Mouse (Mus musculus) CH12.LX (cell line): Measurements from ENCODE around the gene Fer1l5. TPM values are rescaled to one million over a fixed set of nuclear protein-coding genes. Genes with fewer than 3 reads are reported as not detected.

Experiments used
- DNase-seq: peaks from one replicate; pipeline ENCODE4 v3.0.0-alpha.2; 2013; ENCODE audit errors: extremely low read depth
- H3K27ac ChIP-seq: 2 replicates; pipeline ENCODE4 v1.5.1; 2012; ENCODE audit warnings: low read depth, mild to moderate bottlenecking, control low read depth, moderate library complexity; ENCODE audit not compliant: insufficient read depth
- H3K27me3 ChIP-seq: replicated peaks from 2 replicates; pipeline ENCODE3; 2012; ENCODE audit warnings: inconsistent platforms
- H3K36me3 ChIP-seq, 2 experiments: replicated peaks in 1 of 2; 2 replicates each; pipeline versions ENCODE3 to v1.6.1; 2012; ENCODE audit warnings: inconsistent platforms in 1 of 2, low read length in 1 of 2, mild to moderate bottlenecking in 1 of 2, mixed read lengths in 1 of 2, moderate library complexity in 1 of 2; ENCODE audit not compliant: control insufficient read depth in 1 of 2, insufficient read depth in 1 of 2
- H3K4me1 ChIP-seq, 2 experiments: 2 replicates each; pipeline ENCODE4 v1.6.1; 2012; ENCODE audit warnings: inconsistent platforms in 1 of 2, moderate library complexity in 1 of 2; ENCODE audit not compliant: insufficient read depth in 2 of 2, control insufficient read depth in 1 of 2
- H3K4me2 ChIP-seq: 2 replicates; pipeline ENCODE4 v1.6.1; 2012; ENCODE audit warnings: low read depth, mild to moderate bottlenecking, control low read depth; ENCODE audit not compliant: poor library complexity, insufficient read depth, severe bottlenecking
- H3K4me3 ChIP-seq, 3 experiments: fragments of 150-350 bp in 1 of 3; sonication (generic) in 1 of 3; replicated peaks in 1 of 3; 2 replicates each; pipeline versions ENCODE3 to v1.5.1; 2011 to 2012; ENCODE audit warnings: low read depth in 2 of 3, low read length in 2 of 3, mild to moderate bottlenecking in 2 of 3, moderate library complexity in 2 of 3, control low read depth in 1 of 3, improper control_type of control experiment in 1 of 3, inconsistent platforms in 1 of 3, mixed read lengths in 1 of 3; ENCODE audit not compliant: poor library complexity in 1 of 3
- H3K79me2 ChIP-seq: replicated peaks from 2 replicates; pipeline ENCODE4 v1.6.1; 2012; ENCODE audit warnings: mild to moderate bottlenecking, moderate library complexity; ENCODE audit not compliant: control insufficient read depth, poor library complexity, insufficient read depth, severe bottlenecking; ENCODE audit errors: extremely low read depth
- H3K9ac ChIP-seq: 2 replicates; pipeline ENCODE4 v1.6.1; 2012; ENCODE audit warnings: low read depth, mild to moderate bottlenecking, control low read depth, moderate library complexity; ENCODE audit not compliant: insufficient read depth
- H3K9me3 ChIP-seq: replicated peaks from 2 replicates; pipeline ENCODE3; 2012; ENCODE audit warnings: low read length, inconsistent platforms, mixed read lengths
- BHLHE40 ChIP-seq: IDR thresholded peaks from 2 replicates; pipeline ENCODE4 v1.6.1; 2011; ENCODE audit warnings: mild to moderate bottlenecking, low read depth, low read length, improper control_type of control experiment
- CHD1 ChIP-seq: IDR thresholded peaks from 2 replicates; pipeline ENCODE4 v1.6.1; 2012; ENCODE audit warnings: low read depth, low read length, improper control_type of control experiment, inconsistent platforms
- CTCF ChIP-seq, 2 experiments: IDR thresholded peaks in 1 of 2; conservative IDR thresholded peaks in 1 of 2; 2 replicates each; pipeline ENCODE4 v1.5.1; 2011 to 2012; ENCODE audit warnings: low read depth in 2 of 2, low read length in 2 of 2, improper control_type of control experiment in 1 of 2, inconsistent platforms in 1 of 2, mild to moderate bottlenecking in 1 of 2, moderate library complexity in 1 of 2
- GABPA ChIP-seq: IDR thresholded peaks from 2 replicates; pipeline ENCODE4 v1.6.1; 2012; ENCODE audit warnings: low read depth, low read length, improper control_type of control experiment, inconsistent platforms; ENCODE audit not compliant: insufficient replicate concordance
- IRF4 ChIP-seq: IDR thresholded peaks from 2 replicates; pipeline ENCODE4 v1.6.1; 2014; ENCODE audit warnings: low read depth, mild to moderate bottlenecking, inconsistent platforms, low read length, improper control_type of control experiment
- JUND ChIP-seq: conservative IDR thresholded peaks from 2 replicates; pipeline ENCODE4 v1.6.1; 2011; ENCODE audit warnings: low read depth, low read length, improper control_type of control experiment
- NELFE ChIP-seq: IDR thresholded peaks from 2 replicates; pipeline ENCODE4 v1.6.1; 2011; ENCODE audit warnings: low read depth, low read length, improper control_type of control experiment
- PAX5 ChIP-seq: IDR thresholded peaks from 2 replicates; pipeline ENCODE4 v1.6.1; 2012; ENCODE audit warnings: low read length, inconsistent platforms, mixed read lengths
- POLR2A ChIP-seq: IDR thresholded peaks from 2 replicates; pipeline ENCODE4 v1.6.1; 2011; ENCODE audit warnings: low read depth, mild to moderate bottlenecking, improper control_type of control experiment, low read length
- RAD21 ChIP-seq: IDR thresholded peaks from 2 replicates; pipeline ENCODE4 v1.6.1; 2011; ENCODE audit warnings: low read depth, mild to moderate bottlenecking, low read length, improper control_type of control experiment, moderate library complexity
- RCOR1 ChIP-seq: conservative IDR thresholded peaks from 2 replicates; pipeline ENCODE4 v1.6.1; 2012; ENCODE audit warnings: low read depth, mild to moderate bottlenecking, inconsistent platforms, low read length, improper control_type of control experiment
- SMC3 ChIP-seq: IDR thresholded peaks from 2 replicates; pipeline ENCODE4 v1.6.1; 2011; ENCODE audit warnings: low read depth, low read length, improper control_type of control experiment
- UBTF ChIP-seq: IDR thresholded peaks from 2 replicates; pipeline ENCODE4 v1.6.1; 2012; ENCODE audit warnings: low read depth, mild to moderate bottlenecking, inconsistent platforms, low read length, improper control_type of control experiment, moderate library complexity
- USF2 ChIP-seq: conservative IDR thresholded peaks from 2 replicates; pipeline ENCODE4 v1.6.1; 2011; ENCODE audit warnings: low read depth, low read length, improper control_type of control experiment
- ZKSCAN1 ChIP-seq: IDR thresholded peaks from 2 replicates; pipeline ENCODE4 v1.6.1; 2012; ENCODE audit warnings: low read depth, inconsistent platforms, low read length, improper control_type of control experiment, borderline replicate concordance
- ZMIZ1 ChIP-seq: IDR thresholded peaks from 2 replicates; pipeline ENCODE4 v1.6.1; 2012; ENCODE audit warnings: low read depth, mild to moderate bottlenecking, inconsistent platforms, low read length, improper control_type of control experiment
- ZNF384 ChIP-seq: IDR thresholded peaks from 2 replicates; pipeline ENCODE4 v1.6.1; 2012; ENCODE audit warnings: low read depth, low read length, improper control_type of control experiment, inconsistent platforms
- dilution Hi-C: fragments of 300-500 bp; cut with MboI; formaldehyde crosslinking; loops from 2 replicates; pipeline ENCODE4 v1.14.3; 2020; ENCODE audit warnings: low sequenced_read_pairs; ENCODE audit not compliant: extremely low pct_unique_long_range_greater_than_20kb, extremely low pct_ligation_motif_present
- in situ Hi-C: fragments of 300-500 bp; cut with MboI; formaldehyde crosslinking; loops from 3 replicates; pipeline ENCODE4 v1.14.3; 2019; ENCODE audit warnings: low sequenced_read_pairs, low pct_ligation_motif_present, low pct_unique_long_range_greater_than_20kb, mixed read lengths
- polyA plus RNA-seq: library from polyadenylated mRNA; unstranded; fragments of >175 nt; gene quantifications from 2 replicates; pipeline ENCODE4 v1.2.1, GENCODE M21; 2012; ENCODE audit warnings: low read depth; ENCODE audit not compliant: insufficient read length
- total RNA-seq, 2 experiments: library from RNA; depleted of rRNA; stranded (reverse); fragments of 300-350 nt in 1 of 2; fragments of >200 nt in 1 of 2; gene quantifications; 2 replicates each; pipeline ENCODE4 v1.2.3; 2012 to 2014

Fer1l5 gene
- total and polyA plus RNA-seq, 3 experiments: 1.2 TPM; not detected in 2

GRCm38 (mm10) chr1:36446841-36447240 is 74.8 kb downstream of the Fer1l5 start:
- DNase-seq: no peak
- no peak overlapping the region for H3K9ac ChIP-seq
- H3K36me3 ChIP-seq: peaks cover 5 to 16% of the 10 kb centered on the region in 2 experiments
- H3K79me2 ChIP-seq: no peaks in the 10 kb centered on the region; the same call in 1 of the 2 replicates
- no peaks in the 10 kb centered on the region for H3K27me3 ChIP-seq
- peaks cover 5% of the 10 kb centered on the region for H3K9me3 ChIP-seq
- TF ChIP-seq SMC3: no peak
- no peak for TF ChIP-seq NELFE
- no peak for TF ChIP-seq GABPA
- no peak for TF ChIP-seq ZMIZ1
- no peak for TF ChIP-seq IRF4
- no peak for TF ChIP-seq CTCF (conservative IDR thresholded peaks at IDR 0.05 in 1 of 2, IDR thresholded peaks at IDR 0.05 in 1 of 2; ENCODE audit: low read depth in 2 of 2, low read length in 2 of 2)
- TF ChIP-seq BHLHE40: no peak
- TF ChIP-seq ZNF384: no peak
- no peak for TF ChIP-seq POLR2A
- TF ChIP-seq USF2: no peak
- TF ChIP-seq CHD1: no peak
- no peak for TF ChIP-seq RCOR1
- no peak for TF ChIP-seq JUND
- TF ChIP-seq UBTF: no peak
- no peak for TF ChIP-seq RAD21
- no peak for TF ChIP-seq PAX5
- TF ChIP-seq ZKSCAN1: no peak
- H3K27ac ChIP-seq: no peak overlapping the region
- H3K4me3 ChIP-seq: no peak overlapping the region
- no peak overlapping the region for H3K4me2 ChIP-seq
- H3K4me1 ChIP-seq: peaks cover 6 to 21% of the 10 kb centered on the region in 2 experiments
- dilution Hi-C loops (no loop called here), in situ Hi-C loops (no loop called here)

GRCm38 (mm10) chr1:36454055-36454815 is 82.1 kb downstream of the Fer1l5 start:
- peaks cover 4% of the 10 kb centered on the region for H3K9me3 ChIP-seq
- H3K36me3 ChIP-seq: no peaks in the 10 kb centered on the region
- H3K27ac ChIP-seq: no peak overlapping the region
- no peak overlapping the region for H3K4me2 ChIP-seq
- H3K27me3 ChIP-seq: no peaks in the 10 kb centered on the region
- DNase-seq: no peak
- in situ Hi-C loops (no loop called here), dilution Hi-C loops (no loop called here)
- H3K79me2 ChIP-seq: no peaks in the 10 kb centered on the region
- peaks cover 0 to 11% of the 10 kb centered on the region in 2 experiments; a peak in 2 of 4 replicates for H3K4me1 ChIP-seq
- TF ChIP-seq SMC3: peak; percentile 13; the same call in 1 of the 2 replicates
- TF ChIP-seq RAD21: peak; percentile 31
- no peak for TF ChIP-seq UBTF
- TF ChIP-seq CTCF (conservative IDR thresholded peaks at IDR 0.05 in 1 of 2, IDR thresholded peaks at IDR 0.05 in 1 of 2; ENCODE audit: low read depth in 2 of 2, low read length in 2 of 2): peak; percentile 16 to 43; a peak in 2 of 4 replicates
- H3K4me3 ChIP-seq: no peak overlapping the region
- H3K9ac ChIP-seq: no peak overlapping the region
